Mouse (Mus musculus) spleen, postnatal 4 days (tissue): ENCODE measurements around the gene Tubd1.

Source experiments
- DNase-seq, 2 experiments: peaks; one replicate each; pipeline ENCODE4 v3.0.0; 2022; ENCODE audit warnings: low spot score in 2 of 2

Gene Tubd1

GRCm38 (mm10) chr11:86583990-86584897 is 39.5 kb downstream of the Tubd1 start:
- no peak for DNase-seq

- no peak for DNase-seq
These were observed 40.3 kb downstream of the Tubd1 start for GRCm38 (mm10) chr11:86584898-86585597.

- DNase-seq = no peak
These were observed 40.8 kb downstream of the Tubd1 start for GRCm38 (mm10) chr11:86585598-86585984.

GRCm38 (mm10) chr11:86586177-86586867 is 41.5 kb downstream of the Tubd1 start:
- DNase-seq = peak in 1 of 2 experiments; percentile 76

- DNase-seq = no peak
These were observed 42.3 kb downstream of the Tubd1 start for GRCm38 (mm10) chr11:86586868-86587792.

GRCm38 (mm10) chr11:86587830-86588229 is 43.0 kb downstream of the Tubd1 start:
- DNase-seq = no peak

GRCm38 (mm10) chr11:86588583-86589298 is 44.0 kb downstream of the Tubd1 start:
- DNase-seq = no peak

GRCm38 (mm10) chr11:86590066-86590465 is 45.3 kb downstream of the Tubd1 start:
- DNase-seq = no peak

- DNase-seq = no peak
These were observed 45.8 kb downstream of the Tubd1 start for GRCm38 (mm10) chr11:86590579-86590978.

- no peak for DNase-seq
These were observed 46.6 kb downstream of the Tubd1 start for GRCm38 (mm10) chr11:86591301-86591845.

GRCm38 (mm10) chr11:86591931-86592616 is 47.3 kb downstream of the Tubd1 start:
- no peak for DNase-seq

GRCm38 (mm10) chr11:86592993-86593392 is 48.2 kb downstream of the Tubd1 start:
- no peak for DNase-seq

GRCm38 (mm10) chr11:86593443-86593842 is 48.7 kb downstream of the Tubd1 start:
- DNase-seq = no peak

GRCm38 (mm10) chr11:86594188-86594876 is 49.5 kb downstream of the Tubd1 start:
- no peak for DNase-seq

GRCm38 (mm10) chr11:86595366-86595765 is 50.6 kb downstream of the Tubd1 start:
- DNase-seq = no peak

GRCm38 (mm10) chr11:86596187-86596960 is 51.6 kb downstream of the Tubd1 start:
- DNase-seq = no peak

GRCm38 (mm10) chr11:86596976-86597375 is 52.2 kb downstream of the Tubd1 start:
- DNase-seq = no peak

GRCm38 (mm10) chr11:86598154-86598553 is 53.4 kb downstream of the Tubd1 start:
- DNase-seq = no peak
